Mouse (Mus musculus) left cerebral cortex, adult 9 months (tissue): ENCODE measurements at regions not wholly inside any gene's neighbourhood (a gene's known extent, or its start where the extent isn't known, plus 50 kb on each side); places are given as distances from the start of the nearest gene placed in this dataset.

ENCODE experiments used
- DNase-seq, 2 experiments: peaks; one replicate each; pipeline ENCODE4 v3.0.0; 2022; ENCODE audit warnings: low spot score in 2 of 2

DNA sequence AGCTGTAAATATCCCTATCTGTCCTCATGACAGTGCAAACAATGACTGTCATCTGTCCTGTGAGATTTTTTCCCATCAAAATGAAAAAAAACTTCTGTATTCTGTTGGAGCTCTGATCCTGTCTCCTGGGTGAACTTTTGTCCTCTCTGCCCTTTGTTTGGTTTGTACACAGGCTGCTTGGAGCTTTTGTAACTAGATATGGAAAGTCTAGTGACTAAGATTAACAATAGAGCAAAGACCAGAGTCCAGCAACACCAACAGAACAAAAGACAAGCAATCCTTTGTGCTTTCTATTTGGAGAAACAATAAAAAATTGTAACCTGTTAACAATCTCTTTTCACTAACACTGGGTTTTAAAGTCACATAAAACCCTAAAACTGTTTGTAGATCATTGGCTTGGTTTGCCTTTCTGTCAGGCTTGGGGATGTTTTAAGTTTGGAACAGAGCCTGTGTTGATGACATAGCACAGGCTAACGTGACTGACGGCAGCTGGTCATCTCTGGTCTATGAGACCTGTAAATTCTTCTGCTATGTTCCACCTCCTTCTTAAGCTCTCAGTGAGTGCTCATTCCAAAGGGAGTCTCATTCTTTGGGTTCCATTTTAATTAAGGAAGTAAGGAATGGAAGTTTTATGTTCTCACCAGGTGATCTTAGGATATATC is 219.8 kb downstream of the Gm9733 start:
- DNase-seq = peak in 1 of 2 experiments; percentile 9

DNA sequence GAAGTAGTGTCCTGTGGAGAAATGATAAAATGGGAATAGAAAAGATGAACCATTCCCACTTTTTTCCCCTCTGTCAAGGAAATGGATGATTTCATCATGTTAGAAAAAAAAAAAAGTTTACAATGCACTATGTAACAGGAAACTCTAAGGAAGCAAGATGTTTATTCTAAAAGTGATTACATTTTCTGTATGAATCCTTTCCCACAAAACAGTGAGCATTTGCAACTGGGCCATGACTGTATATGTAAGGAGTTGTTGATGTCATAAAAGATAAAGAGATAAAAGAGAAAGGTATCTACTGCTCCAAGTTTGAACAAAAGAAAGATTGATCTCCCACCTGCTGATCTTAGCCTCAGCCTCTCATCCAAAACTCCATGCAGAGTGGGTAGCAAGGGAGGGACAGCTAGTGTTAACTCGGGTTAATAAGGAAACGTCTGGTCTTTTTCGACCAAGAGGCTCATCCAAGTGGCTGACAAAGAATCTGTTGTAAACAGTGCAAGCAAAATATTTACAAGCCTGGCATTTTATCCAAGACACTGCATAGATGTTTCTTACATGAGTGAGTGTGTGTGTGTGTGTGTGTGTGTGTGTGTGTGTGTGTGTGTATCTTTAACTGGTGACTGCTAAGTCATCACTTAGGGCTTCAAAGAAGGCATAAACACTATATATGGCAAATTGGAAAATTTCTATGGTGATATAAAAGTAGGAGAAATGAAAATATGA is 213.3 kb downstream of the Gm9733 start:
- no peak for DNase-seq

DNA sequence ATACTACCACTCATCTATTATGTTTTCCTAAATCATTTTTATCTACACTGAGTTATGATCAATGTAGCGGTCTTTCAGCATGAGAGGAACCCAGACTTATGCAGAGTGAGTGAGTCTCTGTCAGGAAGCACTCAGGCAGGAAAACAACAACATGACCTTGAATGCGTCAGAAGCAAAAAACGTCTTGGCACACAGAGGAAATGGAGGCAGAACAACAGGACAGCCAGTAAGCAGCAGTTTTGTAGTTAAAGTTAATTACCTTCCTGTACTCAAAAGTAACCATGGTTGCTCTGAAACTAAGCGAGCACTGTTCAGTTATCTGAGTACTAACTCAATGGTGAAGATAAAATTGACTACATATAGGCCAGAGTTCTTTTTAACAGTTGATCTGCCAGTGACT is 205.4 kb downstream of the Gm9733 start:
- no peak for DNase-seq

DNA sequence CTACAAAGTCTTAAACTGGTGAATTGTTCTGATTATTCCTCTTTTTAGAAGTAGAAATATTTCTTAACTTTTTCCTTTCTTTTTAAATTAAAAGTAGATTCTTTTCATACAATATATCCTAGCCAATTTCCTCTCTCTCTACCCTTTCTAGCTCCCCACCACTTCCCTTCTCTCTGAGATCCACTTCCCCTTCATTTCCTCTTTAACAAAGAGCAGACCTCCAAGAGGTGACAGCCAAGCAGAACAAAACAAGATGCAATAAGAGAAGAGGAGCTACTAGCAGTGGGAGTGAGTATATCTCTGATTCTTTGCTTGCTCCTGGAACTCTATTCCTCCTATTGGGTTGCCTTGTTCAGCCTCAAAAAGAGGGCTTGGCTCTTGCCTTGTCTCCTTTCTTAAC is 203.7 kb downstream of the Gm9733 start:
- DNase-seq = no peak

DNA sequence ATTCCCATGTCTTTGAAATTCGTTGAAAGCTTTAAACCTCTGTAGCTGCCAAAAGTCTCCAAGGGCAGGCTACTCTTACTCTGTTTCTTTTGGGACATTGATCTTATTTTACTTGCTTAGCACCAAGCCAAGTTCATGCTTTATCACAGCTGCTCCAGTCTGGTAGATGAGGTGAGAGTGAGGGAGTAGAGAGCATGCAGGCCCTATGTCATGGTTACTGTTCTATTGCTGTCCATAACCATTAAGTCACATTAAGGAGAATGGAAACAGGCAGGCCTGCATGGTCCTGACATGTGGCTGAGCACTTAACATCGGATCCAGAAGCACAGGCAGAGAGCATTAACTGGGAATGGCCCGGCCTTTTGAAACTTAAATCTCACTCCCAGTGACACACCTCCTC is 203.1 kb downstream of the Gm9733 start:
- DNase-seq = no peak

DNA sequence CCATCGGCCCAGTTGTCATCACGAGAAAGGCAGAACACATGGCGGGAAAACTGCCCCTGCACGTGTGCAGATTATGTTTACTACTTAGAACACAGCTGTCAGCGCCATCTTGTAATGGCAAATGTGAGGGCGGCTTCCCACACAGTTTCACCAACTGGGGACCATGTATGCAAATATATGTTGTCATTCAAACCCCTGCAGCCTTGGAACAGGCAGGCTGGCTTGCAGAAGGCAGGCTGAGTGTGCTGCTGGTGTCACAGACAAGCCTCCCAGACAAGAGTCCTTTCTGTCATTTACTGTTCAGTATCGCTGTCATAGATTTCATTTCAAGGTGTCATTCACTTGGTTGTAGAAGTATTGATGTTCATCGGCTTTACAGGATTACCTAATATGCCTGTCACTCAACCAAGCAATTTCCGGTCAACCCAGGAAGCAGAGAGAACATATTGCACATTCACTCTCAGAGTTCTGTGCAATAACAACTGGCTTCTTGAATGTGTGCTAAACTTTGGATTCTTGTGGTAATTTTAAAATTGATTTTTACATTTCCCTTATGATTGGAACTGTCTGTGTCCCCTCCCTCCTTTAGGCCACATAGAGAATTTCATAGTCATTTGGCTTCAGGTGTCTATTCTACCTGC is 202.3 kb downstream of the Gm9733 start:
- no peak for DNase-seq

DNA sequence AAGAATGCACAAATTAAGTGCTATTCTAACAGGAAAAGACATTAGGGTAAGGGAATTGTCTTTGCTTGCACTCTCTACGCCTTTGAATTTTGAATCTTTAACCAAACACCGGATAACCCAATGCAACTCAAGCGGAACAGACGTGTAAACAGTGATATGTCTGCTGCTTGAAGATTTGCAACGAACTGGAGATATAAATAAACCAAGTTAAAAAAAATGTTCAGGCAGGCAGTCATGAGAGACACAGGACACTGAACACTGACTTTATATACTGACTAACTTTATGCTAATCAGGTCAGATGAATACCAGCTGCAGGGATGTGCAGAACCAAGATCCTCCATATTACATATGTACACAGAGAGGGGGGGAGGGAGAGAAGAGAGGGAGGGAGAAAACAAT is 200.0 kb downstream of the Gm9733 start:
- no peak for DNase-seq

DNA sequence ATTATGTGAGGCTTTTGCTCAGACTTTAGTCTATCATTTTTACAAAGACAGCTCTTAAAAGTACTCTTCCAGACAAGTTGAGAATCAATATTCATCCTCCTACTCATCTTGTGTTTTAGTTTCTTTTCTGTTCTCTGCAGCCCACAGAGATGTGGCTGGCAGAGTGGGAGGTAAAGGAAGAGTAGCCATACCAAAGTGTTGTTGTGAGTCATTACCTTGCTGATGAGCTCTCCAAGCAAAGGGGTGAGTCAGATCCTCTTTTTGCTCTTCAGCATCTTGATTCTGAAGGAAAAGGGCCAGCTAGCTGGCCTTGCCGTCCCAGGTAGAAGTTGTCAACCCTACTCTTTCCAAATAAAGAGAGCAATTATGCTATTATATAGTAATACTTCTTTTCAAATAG is 192.6 kb downstream of the Gm9733 start:
- peak; percentile 4 to 38 for DNase-seq

DNA sequence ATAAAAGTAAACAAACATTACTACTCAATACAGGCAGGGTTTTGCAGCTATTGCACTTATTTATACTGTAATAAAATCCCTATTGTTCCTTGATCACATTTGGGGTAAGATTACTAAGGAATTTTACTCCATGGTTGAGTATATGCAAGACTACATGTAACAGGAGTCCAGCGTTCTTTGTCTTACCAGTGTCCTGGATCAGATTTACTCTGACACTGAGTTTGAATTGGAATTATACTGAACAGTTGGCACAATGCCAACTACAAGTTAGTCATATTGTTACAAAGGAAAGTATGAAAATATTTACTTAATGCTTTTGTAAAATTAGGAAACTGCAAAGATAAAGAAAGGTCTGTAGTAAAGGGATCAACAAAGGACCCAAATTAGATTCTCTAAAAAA is 178.4 kb downstream of the Gm9733 start:
- no peak for DNase-seq

DNA sequence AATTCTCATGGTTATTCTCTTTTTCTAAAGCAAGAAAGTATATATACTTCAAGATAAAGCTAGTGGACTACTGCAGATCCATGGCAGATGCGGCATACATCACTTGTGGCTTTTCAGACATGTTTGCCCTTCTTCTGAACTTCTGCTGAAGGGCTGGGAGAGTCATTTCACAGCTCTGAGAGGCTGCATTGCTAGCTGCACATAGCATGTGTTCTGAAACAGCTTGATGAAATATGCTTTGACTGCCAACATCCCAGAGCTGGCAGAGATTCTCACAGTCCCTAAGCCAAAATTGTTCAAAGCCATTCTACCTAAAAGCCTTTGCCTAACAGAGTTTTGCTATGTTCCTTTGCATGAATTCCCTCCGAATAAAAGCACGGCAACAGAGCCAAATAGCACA is 177.9 kb downstream of the Gm9733 start:
- peak; percentile 31 to 74 for DNase-seq

DNA sequence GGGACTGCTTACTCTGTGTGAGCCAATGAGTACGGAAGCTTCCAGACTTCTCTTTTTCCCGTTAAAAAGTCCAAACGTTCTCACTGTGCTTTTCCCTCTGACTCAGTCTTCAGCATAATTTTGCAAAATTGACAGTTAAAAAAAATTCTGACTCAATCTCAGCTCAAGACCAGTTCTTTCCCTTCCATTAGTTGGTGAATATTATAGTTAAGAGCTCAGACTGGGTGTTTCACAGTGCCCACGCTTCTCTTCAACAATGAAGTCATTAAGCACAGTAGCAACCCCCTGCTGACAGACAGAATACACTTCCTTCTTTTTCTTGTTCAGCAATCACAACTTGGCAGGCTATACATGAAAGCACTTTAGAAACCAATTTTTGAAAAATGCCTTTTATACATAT is 175.4 kb downstream of the Gm9733 start:
- peak; percentile 3 to 35 for DNase-seq

DNA sequence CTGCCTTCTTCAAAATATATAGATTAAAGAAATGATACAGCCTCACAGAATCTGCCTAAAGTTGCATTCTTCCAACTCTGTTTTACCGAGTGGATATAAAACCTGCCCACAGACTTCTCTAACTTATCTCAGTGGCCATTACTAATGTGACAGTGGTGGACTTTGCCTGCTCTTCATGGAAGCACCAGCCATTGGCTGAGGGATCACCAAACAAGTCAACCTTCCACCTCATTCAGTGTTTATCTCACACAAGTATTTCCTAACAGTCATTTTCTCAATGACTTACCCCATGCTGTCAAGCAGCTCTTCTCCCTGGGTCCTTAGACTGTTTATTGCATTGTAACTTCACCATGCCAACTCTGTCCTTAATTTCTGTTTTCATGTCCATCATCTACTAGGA is 174.3 kb downstream of the Gm9733 start:
- no peak for DNase-seq

DNA sequence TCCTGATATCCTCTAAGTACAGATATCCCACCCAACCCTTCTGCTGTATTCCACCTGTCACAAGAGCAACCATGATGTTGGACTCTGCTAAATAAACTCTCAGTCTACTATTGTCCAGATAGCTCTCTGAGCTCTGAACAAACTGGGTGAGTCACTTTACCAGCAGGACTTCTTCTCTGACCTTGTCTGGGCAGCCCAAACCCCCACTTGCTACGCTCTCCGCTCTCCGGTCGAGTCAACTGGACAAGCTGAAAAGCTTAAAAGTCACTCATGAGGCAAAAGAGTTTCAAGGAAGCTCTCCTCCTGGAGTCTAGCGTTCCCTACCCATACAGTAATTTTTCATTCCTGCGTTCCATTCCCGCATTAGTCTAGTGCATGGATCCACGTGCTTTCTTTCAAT is 173.2 kb downstream of the Gm9733 start:
- DNase-seq = no peak

DNA sequence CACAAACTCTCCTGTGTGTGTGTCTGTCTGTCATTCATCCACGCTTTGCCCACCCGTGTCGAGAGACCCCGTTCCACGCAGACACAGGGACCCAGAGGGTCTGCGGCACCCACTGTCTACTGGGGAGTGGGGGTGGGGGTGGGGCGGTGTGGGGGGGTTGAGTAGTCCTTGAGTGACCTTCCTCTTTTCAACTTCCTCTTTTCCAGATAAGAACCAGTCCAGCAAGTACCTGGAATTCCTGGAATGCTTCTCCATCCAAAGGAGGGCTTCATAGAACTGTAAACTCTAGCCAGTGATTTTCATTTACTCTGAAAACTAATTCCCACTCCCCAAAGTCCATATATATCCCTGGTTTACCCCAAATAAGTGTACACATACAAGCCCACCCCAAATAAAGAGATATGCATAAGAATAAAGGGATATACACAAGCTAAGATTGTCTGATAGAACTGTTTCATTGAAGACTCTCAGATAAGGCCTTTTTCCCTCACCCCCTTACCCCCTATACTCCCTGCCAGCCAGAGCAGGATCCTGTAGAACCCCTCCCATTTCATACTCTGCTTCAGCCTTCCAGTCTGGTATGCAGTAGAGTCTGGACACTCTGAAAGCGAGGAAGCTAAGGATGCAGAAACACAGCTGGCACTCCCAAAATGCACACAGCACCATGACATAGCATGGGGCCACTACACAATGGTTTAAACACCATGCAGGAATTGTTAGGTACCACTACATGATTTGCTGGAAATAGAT is 172.0 kb downstream of the Gm9733 start:
- DNase-seq = no peak

DNA sequence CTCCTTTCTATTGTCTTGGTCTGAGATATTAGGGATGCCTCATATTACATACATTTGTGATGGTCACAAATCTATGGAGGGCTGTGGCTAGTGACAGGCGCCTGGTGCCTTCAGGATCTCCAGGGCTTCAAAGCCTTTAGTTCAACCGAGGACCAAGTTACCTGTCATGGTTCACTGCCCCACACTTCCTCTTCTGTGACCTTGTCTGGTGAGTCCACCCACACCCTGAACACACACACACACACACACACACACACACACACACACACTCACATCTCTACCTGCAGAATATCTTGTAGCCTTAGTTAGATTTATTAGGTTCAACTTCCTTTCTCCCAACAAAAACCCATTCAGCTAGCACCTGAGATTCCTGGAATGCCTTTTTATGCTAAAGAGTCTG is 156.3 kb downstream of the Gm9733 start:
- DNase-seq = no peak

DNA sequence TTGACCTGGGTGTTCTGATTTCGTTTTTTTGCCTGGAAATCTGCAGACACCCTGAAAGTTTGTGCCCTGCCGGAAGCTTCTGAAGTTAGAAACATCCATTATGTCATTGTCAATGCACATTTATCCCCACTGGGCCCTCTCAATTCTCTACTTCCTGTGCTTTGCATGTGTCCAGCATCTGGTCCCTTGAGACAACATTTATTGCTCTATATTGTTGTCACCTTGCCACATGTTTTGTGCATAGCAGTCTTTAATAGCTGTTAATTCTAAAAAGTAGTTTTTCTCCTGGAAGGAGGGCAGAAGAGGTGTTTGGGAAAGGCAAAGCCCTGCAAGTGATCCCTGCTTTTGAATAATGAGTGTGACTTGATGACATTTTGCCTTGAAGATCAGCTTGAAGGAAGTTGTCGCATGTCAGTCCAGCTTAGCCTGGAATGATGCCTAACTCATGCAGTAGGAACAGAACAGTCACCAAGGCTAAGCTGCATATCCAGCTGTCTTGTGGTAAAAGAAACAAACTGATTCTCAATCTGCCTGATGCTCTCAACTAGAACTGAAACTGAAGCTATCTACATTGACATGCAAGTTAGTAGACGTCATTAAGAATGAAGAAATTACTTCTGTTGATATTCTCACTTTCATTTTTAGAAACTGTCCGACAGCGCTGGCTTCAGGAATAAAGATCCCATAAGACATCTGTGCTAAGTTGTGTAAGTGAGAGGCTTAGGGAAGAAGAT is 152.9 kb downstream of the Gm9733 start:
- no peak for DNase-seq

DNA sequence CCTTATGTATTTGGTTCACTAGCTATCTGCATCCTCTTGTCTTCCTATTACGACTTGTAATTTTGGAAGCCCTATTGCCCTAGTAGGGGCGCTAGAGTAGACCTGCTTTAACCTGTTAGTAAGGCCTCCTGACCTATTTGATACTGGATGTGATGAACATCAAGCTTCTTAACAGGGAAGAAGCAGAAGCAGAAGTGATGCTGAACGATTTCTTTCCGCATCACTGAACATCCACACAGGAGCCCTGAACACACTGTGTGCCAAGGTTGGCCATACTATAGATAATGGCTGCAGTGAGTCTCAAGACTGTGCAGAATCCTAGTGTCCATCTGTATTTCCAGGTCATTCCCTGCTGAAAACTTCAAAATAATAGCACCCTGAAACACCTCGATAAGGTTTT is 151.0 kb downstream of the Gm9733 start:
- no peak for DNase-seq

DNA sequence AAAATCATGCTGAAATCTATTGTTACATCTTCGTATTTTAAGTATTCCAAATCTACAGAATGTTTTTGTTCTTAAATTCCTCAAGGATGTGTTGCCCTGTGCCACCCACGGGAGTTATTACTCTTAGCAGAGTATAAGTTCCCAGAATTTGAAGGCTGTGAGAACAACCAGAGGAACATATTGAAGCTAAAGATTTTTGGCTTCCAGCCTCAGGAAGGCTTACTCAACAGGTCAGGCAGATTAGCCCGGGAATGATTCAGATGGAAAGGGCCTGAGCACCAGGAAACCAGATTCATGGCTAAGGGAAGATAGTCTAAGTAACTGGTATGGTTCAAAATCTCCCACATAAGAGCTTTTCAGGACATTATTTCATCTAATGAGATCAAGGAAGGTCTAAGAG is 145.4 kb downstream of the Gm9733 start:
- no peak for DNase-seq

DNA sequence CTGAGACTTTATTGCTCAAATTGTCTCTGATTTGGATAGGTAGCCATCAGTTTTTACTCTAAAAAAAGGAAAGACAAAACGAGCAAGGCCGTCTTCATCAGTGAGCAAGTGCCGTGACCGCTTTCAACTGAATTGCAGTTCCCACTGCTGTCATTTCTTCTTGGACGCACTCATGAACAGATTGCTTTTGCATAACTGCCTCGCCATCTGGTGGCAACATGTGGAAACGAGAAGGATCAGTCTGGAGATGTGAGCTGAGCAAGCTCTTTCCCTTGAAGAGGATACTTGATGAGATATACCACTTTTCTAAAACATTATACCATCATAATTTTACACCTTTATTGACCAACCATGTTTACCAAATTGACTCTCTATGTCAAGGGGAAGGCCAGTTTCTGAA is 137.7 kb downstream of the Gm9733 start:
- DNase-seq = peak; percentile 20 to 82

DNA sequence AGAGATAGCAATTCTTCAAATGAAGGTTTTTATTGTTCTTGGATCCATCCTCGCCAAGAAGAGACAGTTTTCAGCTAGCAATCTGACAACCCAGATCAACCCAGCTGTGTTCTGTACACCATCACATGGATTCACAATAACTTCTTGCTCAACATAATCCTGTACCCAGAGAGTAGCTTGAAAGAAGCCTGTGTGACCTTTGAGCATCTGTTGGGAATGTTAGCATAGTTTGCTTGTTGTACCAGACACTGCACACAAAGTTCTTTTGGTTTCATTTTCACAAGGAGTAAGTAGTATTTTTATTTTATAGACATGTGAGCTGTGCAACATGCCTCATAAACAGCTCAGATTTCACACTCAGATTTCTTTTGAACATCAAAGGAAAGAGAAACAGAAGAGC is 136.0 kb downstream of the Gm9733 start:
- DNase-seq = no peak

DNA sequence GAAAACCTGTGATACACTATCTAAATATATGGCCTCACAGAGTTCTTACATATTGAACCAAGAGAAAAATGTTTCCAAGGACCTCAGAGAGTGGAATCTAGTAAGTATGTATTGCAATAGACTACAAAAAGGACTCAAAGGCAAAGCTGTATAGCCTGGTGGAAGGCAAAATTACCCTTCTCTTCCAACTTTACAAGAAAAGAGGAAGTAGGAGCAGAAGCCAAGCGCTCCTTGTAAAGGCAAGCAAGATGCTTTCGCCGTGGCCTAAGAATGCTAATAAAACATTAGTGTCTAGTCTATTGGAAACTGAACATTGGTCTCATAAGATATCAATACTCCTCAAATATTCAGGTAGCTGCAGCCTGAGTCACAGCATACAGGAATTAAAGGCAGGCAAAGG is 134.0 kb downstream of the Gm9733 start:
- no peak for DNase-seq

DNA sequence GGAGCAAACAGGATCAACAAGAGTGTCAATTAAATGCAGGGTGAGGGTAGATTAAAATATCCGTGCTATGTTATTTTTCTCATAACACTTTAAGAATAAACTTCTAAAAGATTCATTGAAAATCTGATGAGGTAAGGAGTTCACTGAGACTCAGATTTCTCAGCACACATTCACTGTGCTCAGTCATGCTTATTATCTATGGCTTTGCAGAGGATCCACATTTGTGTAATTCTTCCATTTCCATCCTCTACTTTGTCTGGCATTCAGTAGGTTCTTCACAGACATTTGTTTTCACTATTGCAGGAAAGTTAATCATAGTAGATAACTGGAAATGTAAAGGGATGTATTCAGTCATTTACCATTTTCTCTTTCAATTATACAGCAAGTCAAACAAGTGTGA is 131.8 kb downstream of the Gm9733 start:
- no peak for DNase-seq
